Mouse (Mus musculus): ENCODE measurements around the gene Il11. TPM values are rescaled to one million over a fixed set of nuclear protein-coding genes. Genes with fewer than 3 reads are reported as not detected.
A peak's percentile ranks its signal among the peaks of the same experiment; 100 is the strongest.
"Not testable (repeated sequence)": the region's sequence is repeated elsewhere in the genome, so short reads cannot be mapped to it uniquely, and the experiment has no call there.

The Il11 gene
- polyA plus RNA-seq, 1 experiment from 2014 or later, result 0.48 TPM

GRCm38 (mm10) chr7:4806716-4807115 lies 24.1 kb upstream of the Il11 start:
- Histone ChIP-seq H3K36me3 (peaks cover 38% of the 10 kb centered on the region), H3K27me3 (no peaks in the 10 kb centered on the region), H3K9ac (replicated peaks) (no peak overlapping the region), H3K27ac (no peak overlapping the region), H3K4me3 (replicated peaks) (no peak overlapping the region), H3K4me2 (replicated peaks) (no peak overlapping the region), H3K4me1 (replicated peaks) (peaks cover 24% of the 10 kb centered on the region), H3K9me3 (no peaks in the 10 kb centered on the region)
- 94% methylated on average over 7 of the region's 7 CpGs for WGBS
- ATAC-seq, result peak; percentile 11; the same call in 1 of the 2 replicates

DNA sequence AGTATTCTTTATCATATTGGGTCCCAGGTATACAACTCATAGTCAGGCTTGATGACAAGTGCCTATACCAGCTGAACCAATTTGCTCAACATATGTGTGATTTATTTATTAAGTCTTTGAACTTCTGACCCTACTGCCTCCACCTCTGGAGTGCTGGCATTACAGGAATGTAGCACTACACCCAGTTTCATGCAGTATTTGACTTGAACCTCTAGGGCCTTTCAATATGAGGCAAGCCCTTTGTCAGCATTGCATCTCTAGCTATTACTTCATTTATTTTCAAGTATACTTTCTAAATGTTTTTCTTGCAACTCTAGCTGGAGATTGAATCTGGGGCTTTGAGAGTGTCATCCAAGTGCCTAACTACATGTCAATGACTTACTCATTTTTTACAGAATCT lies 19.6 kb upstream of the Il11 start:
- ATAC-seq, result no peak
- Histone ChIP-seq H3K4me2 (replicated peaks) (no peak overlapping the region), H3K9ac (replicated peaks) (no peak overlapping the region), H3K27ac (no peak overlapping the region), H3K9me3 (no peaks in the 10 kb centered on the region), H3K4me3 (replicated peaks) (no peak overlapping the region), H3K36me3 (peaks cover 22% of the 10 kb centered on the region), H3K27me3 (no peaks in the 10 kb centered on the region), H3K4me1 (replicated peaks) (no peaks in the 10 kb centered on the region)

DNA sequence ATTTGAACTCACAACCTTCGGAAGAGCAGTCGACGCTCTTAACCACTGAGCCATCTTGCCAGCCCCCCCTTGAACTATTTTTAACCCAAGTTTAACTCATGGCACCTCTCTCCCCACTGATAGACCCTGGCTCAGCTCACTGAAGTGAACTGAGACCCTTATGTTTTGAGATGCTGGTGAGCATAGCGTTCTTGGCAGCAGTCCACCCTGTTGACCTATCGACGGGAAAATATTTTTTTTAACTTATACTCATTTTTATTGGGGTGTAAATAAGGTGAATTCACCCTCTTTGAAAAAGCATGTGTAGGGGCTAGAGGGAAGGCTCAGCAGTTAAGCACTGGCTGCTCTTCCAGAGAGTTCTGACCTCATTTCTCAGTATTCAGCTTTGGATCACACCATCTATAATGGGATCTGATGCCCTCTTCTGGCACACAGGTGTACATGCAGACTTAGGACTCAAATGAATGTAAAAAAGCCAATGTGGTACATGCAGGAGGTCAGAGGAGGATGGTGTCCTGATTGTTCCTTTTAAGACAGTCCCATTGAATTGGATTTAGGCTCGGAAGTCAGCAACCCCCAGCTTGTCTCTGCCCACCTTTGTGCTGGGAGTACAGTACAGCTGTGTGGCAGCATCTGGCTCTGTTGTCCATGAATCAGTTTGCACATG lies 13.2 kb upstream of the Il11 start:
- 76% methylated on average over 7 of the region's 7 CpGs for WGBS
- ATAC-seq, result no peak

DNA sequence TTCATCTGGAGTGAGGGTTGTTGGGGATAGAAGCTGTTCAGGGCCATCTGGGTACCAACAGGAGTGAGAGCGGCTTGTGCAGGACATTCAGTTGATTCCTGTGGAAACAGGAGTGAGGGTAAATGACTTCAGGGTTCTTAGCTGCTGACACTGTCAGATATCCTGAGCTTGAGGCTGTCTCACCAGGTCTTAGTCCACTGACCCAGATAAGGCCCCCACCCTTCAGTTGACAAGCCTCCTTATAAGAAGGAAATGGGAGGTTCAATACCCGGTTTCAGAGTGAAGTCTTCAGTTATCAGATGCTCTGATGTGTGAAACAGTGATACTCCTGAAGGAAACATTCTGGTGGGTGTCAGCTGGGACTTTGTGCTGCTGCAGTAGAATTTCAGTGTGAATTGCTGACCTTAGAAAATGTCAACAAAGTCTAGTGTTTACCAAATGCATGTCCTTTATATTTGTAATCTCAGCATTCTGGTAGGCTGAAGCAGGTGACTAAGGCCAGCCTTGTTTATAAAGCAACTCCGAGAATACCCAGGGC lies 12.0 kb upstream of the Il11 start:
- Histone ChIP-seq H3K27ac (no peak overlapping the region), H3K27me3 (peaks cover 5% of the 10 kb centered on the region; the same call in 1 of the 2 replicates), H3K9ac (replicated peaks) (no peak overlapping the region; the same call in 1 of the 2 replicates), H3K4me1 (replicated peaks) (peaks cover 13% of the 10 kb centered on the region), H3K36me3 (peaks cover 41% of the 10 kb centered on the region), H3K4me2 (replicated peaks) (peak overlapping the region; percentile 89; the same call in 1 of the 2 replicates), H3K4me3 (replicated peaks) (no peak overlapping the region; the same call in 1 of the 2 replicates), H3K9me3 (no peaks in the 10 kb centered on the region)
- ATAC-seq, result no peak
- 88% methylated on average over 3 of the region's 3 CpGs for WGBS

More for the DNA sequence above, 13.2 kb upstream of the Il11 start:
- no peak overlapping the region for H3K4me2 ChIP-seq (replicated peaks)
- peaks cover 13% of the 10 kb centered on the region for H3K4me1 ChIP-seq (replicated peaks)
- H3K27me3 ChIP-seq, result no peaks in the 10 kb centered on the region
- no peak overlapping the region for H3K4me3 ChIP-seq (replicated peaks)
- no peak overlapping the region; the same call in 1 of the 2 replicates for H3K27ac ChIP-seq
- H3K9me3 ChIP-seq, result no peaks in the 10 kb centered on the region
- no peak overlapping the region for H3K9ac ChIP-seq (replicated peaks)
- peaks cover 41% of the 10 kb centered on the region for H3K36me3 ChIP-seq

- Histone ChIP-seq H3K4me1 (replicated peaks) (peaks cover 22% of the 10 kb centered on the region), H3K9ac (replicated peaks) (peak overlapping the region; percentile 91), H3K27me3 (peaks cover 9% of the 10 kb centered on the region; the same call in 1 of the 2 replicates), H3K27ac (0 out of 2 replicates have a peak overlapping the region, but pooled peaks have one; percentile 85), H3K36me3 (peaks cover 41% of the 10 kb centered on the region), H3K4me2 (replicated peaks) (peak overlapping the region; percentile 89), H3K9me3 (no peaks in the 10 kb centered on the region), H3K4me3 (replicated peaks) (peak overlapping the region; percentile 70)
- WGBS, result 39% methylated on average over 4 of the region's 4 CpGs
- ATAC-seq, result no peak
These were observed 11.0 kb upstream of the Il11 start for GRCm38 (mm10) chr7:4793674-4794073.

DNA sequence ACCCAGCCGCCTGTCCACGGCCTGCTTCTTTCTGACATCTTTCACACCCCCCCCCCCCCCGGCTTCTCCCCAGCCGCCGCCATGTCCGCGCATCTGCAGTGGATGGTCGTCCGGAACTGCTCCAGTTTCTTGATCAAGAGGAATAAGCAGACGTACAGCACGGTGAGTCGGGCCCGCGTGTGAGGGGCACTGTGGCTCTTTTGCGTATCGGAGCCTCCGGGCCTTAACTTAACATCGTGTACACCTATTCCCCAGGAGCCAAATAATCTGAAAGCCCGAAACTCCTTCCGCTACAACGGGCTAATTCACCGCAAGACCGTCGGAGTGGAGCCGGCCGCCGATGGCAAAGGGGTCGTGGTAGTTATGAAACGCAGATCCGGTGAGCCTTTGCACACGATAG lies 10.6 kb upstream of the Il11 start:
- ATAC-seq, H3K9me3 ChIP-seq: not testable (repeated sequence)

DNA sequence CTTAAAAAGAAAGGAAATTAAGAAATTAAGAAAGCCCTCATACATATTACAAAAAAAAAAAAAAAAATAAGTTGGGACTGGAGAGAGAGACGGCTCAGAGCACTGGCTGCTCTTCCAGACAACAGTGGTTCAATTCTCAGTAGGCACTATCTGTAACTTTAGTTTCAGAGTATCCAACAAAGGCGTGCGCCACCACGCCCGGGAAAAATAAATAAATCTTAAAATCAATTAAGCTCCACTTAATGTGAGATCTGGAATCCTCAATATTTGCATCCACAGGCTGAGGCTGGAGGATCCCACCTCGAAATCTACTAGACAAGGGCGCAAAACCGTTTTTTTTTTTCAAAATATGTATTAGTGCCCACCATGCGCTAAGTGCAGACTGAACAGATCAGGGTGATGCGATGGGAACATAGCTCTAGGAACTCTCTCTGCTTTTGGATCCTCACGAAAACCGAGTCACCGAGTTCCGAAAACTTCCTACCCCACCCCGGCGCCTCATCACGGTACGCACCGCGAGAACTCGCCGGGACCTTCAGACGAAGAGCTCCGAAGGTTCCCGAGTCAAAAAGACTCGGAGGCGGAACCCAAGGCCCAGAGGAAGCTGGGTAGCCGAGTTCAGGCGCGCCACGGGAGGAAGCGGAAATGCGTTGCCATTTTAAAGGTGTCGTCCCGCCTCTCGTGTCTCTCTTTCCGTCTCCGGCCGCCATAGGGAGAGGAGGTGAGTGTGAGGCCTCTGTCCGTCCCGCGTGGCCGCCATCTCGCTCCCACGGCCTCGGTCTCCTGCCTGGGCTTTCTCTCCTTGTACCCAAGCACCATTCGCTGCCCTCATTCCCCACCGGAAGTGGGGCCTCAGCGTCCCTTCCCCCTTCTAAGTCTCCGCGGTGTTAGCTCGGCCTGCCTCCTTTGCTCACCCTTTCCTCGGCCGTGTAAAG lies 9.9 kb upstream of the Il11 start, which contains the start of gene Rpl28:
Gene Rpl28, plus strand, starts transcription at position 597 of the 935 bp plus-strand sequence.
- H3K27ac ChIP-seq, result peak within 1 kb of the TSS; percentile 85

More for the DNA sequence above, 10.6 kb upstream of the Il11 start:
- under 1% methylated on average over 30 of the region's 31 CpGs for WGBS
- Histone ChIP-seq H3K9ac (replicated peaks) (peak overlapping the region; percentile 91), H3K36me3 (peaks cover 41% of the 10 kb centered on the region), H3K27ac (peak overlapping the region; percentile 85), H3K27me3 (peaks cover 11% of the 10 kb centered on the region; the same call in 1 of the 2 replicates), H3K4me3 (replicated peaks) (peak overlapping the region; percentile 70), H3K4me1 (replicated peaks) (peaks cover 27% of the 10 kb centered on the region), H3K4me2 (replicated peaks) (peak overlapping the region; percentile 89)

GRCm38 (mm10) chr7:4789436-4789935 lies 6.8 kb upstream of the Il11 start, which contains the start of gene Tmem238:
Gene Tmem238 (minus strand): TSS chr7:4789656.
- Histone ChIP-seq H3K9me3 (no peaks in the 10 kb centered on the region), H3K4me3 (replicated peaks) (peak within 1 kb of the TSS; percentile 55), H3K27ac (peak within 1 kb of the TSS; percentile 58), H3K4me1 (replicated peaks) (peaks cover 26% of the 10 kb centered on the region), H3K4me2 (replicated peaks) (peak within 1 kb of the TSS; percentile 90), H3K36me3 (peaks cover 8% of the 10 kb centered on the region), H3K27me3 (peaks cover 23% of the 10 kb centered on the region; the same call in 1 of the 2 replicates), H3K9ac (replicated peaks) (peak within 1 kb of the TSS; percentile 81)
- no peak for ATAC-seq
- WGBS, result 9% methylated on average over 40 of the region's 40 CpGs

More for the DNA sequence above, 9.9 kb upstream of the Il11 start, which contains the start of gene Rpl28:
- Histone ChIP-seq H3K4me1 (replicated peaks) (peaks cover 28% of the 10 kb centered on the region), H3K36me3 (peaks cover 35% of the 10 kb centered on the region), H3K9ac (replicated peaks) (peak within 1 kb of the TSS; percentile 91), H3K9me3 (no peaks in the 10 kb centered on the region), H3K4me3 (replicated peaks) (peak within 1 kb of the TSS; percentile 70), H3K27me3 (peaks cover 16% of the 10 kb centered on the region; the same call in 1 of the 2 replicates), H3K4me2 (replicated peaks) (peak within 1 kb of the TSS; percentile 89)
- 2% methylated on average over 54 of the region's 54 CpGs for WGBS
- peak; percentile 91 for ATAC-seq

DNA sequence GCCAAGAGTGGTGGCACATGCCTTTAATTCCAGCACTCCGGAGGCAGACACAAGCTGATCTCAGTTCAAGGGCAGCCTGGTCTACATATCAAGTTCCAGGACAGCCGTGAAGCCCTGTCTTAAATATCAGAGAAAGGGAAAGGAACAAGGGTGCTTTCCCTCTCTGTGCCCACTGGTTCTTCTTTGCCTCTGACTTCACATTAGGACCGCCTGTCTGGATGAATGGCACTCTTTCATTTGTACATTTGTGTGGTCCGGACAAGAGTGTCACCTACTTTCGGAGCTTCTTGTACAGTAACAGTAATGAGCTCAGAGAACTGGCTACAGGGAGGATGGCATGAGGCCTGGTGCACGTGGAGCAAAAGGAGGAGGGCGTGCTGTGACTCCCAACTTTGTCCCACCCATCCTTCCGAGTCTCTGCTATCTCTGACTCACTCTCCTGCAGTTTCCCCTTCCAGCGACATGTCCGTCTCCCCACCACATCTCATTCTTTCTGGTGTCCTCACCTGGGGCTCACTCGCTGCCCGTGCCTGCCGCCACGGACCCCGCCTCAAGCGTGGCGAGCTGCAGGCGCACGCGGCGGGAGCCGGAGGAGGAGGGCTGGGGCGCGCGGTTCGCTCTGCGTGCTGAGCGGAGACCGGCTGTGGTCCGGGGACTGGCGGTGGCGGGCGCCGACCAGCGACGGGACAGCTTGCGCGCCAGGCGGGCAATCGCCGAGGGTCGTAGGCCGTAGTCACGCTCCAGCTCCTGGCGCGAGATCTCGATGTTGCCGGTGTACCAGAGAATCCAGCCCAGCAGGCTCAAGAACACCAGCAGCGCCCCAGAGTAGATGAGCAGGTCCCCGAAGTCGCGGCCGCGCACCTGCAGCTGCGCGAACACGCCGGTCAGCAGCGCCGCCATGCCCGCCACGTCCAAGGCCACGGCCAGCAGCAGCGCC lies 6.1 kb upstream of the Il11 start:
- H3K27me3 ChIP-seq, result peaks cover 23% of the 10 kb centered on the region; the same call in 1 of the 2 replicates
- peak; percentile 51 for ATAC-seq
- peak overlapping the region; percentile 90 for H3K4me2 ChIP-seq (replicated peaks)
- peak overlapping the region; percentile 55 for H3K4me3 ChIP-seq (replicated peaks)
- H3K9me3 ChIP-seq, result no peaks in the 10 kb centered on the region
- WGBS, result 2% methylated on average over 64 of the region's 64 CpGs
- peaks cover 19% of the 10 kb centered on the region for H3K4me1 ChIP-seq (replicated peaks)
- peak overlapping the region; percentile 58 for H3K27ac ChIP-seq
- H3K36me3 ChIP-seq, result 0 out of 2 replicates have a peak, but pooled peaks cover 1% of the 10 kb centered on the region
- peak overlapping the region; percentile 81 for H3K9ac ChIP-seq (replicated peaks)

- Histone ChIP-seq H3K4me2 (replicated peaks) (no peak overlapping the region), H3K4me3 (replicated peaks) (no peak overlapping the region), H3K9me3 (no peaks in the 10 kb centered on the region), H3K27ac (no peak overlapping the region), H3K9ac (replicated peaks) (no peak overlapping the region), H3K27me3 (peaks cover 35% of the 10 kb centered on the region), H3K4me1 (replicated peaks) (peaks cover 6% of the 10 kb centered on the region), H3K36me3 (no peaks in the 10 kb centered on the region)
- ATAC-seq, result no peak
- WGBS, result 87% methylated on average over 14 of the region's 14 CpGs
These were observed 1.1 kb upstream of the Il11 start for GRCm38 (mm10) chr7:4783667-4784268.

Data from midbrain, embryonic 13.5 days (tissue).